Mouse (Mus musculus) gastrocnemius, adult 8-10 months (tissue): ENCODE data around the gene Fxyd4. TPM values are rescaled to one million over a fixed set of nuclear protein-coding genes. Genes with fewer than 3 reads are reported as not detected.

Experiments used
- DNase-seq, 2 experiments: peaks; one replicate each; pipeline ENCODE4 v3.0.0; 2022; ENCODE audit warnings: low spot score in 2 of 2
- microRNA-seq: library from miRNA; unstranded; fragments of <30 nt; microRNA quantifications from one replicate; pipeline ENCODE4 v1.2.0, GENCODE M21; 2022
- total RNA-seq, 4 experiments: library from RNA; stranded (reverse); gene quantifications; 2 replicates each; pipeline ENCODE4 v1.2.4; 2022

Gene Fxyd4
- total RNA-seq, 4 experiments from 2014 or later, result not detected

GRCm38 (mm10) chr6:117891369-117892160 is 45.9 kb downstream of the Fxyd4 start:
- no peak for DNase-seq

GRCm38 (mm10) chr6:117890257-117890656 is 47.2 kb downstream of the Fxyd4 start:
- DNase-seq, result no peak

GRCm38 (mm10) chr6:117888642-117889096 is 48.8 kb downstream of the Fxyd4 start:
- no peak for DNase-seq

GRCm38 (mm10) chr6:117888032-117888431 is 49.5 kb downstream of the Fxyd4 start:
- DNase-seq, result no peak

- no peak for DNase-seq
Measured at GRCm38 (mm10) chr6:117885943-117886342, 51.5 kb downstream of the Fxyd4 start.

Small RNA genes within 50 kb of the gene (microRNA-seq; reads per million reads assigned to microRNA genes)
- gene Gm25535, result not detected

Other genes starting within 250 kb of the Fxyd4 start
- 10 to 100 TPM; 42.8 to 52.2 (median 43.6) TPM for gene Zfp637, start 96.5 kb downstream of the Fxyd4 start, total RNA-seq
- gene Zfp239, start 75.6 kb downstream of the Fxyd4 start, total RNA-seq, result 1 to 10 TPM; 1.1 to 2.7 (median 1.9) TPM
- gene Hnrnpf, start 37.4 kb downstream of the Fxyd4 start, total RNA-seq, result 100 to 1,000 TPM in 1 of 4 experiments, 10 to 100 TPM in 3; 85.6 to 104 (median 94.2) TPM
- under 1 TPM; 0.11 to 0.38 (median 0.17) TPM for gene Rasgef1a, start 73.7 kb upstream of the Fxyd4 start, total RNA-seq
- gene Csgalnact2, start 201.4 kb upstream of the Fxyd4 start, total RNA-seq, result 10 to 100 TPM; 30.8 to 40.8 (median 32.4) TPM